Mouse (Mus musculus) hindbrain, postnatal 0 days (tissue): Measurements from ENCODE around the gene Smad5. TPM values are rescaled to one million over a fixed set of nuclear protein-coding genes. Genes with fewer than 3 reads are reported as not detected.

Experiments
- ATAC-seq: fragments of 200-750 bp; cut with Nextera tagmentation; 2 replicates; pipeline ENCODE4 v1.8.0; 2017; ENCODE audit warnings: mild to moderate bottlenecking, moderate TSS enrichment, moderate library complexity
- DNase-seq: peaks from one replicate; pipeline ENCODE4 v3.0.0-alpha.2; 2015; ENCODE audit warnings: low spot score
- H3K27ac ChIP-seq: fragments of 300-500 bp; sonication (generic); 2 replicates; pipeline ENCODE4 v1.5.1; 2014; ENCODE audit warnings: mild to moderate bottlenecking
- H3K27me3 ChIP-seq: fragments of 300-500 bp; sonication (generic); 2 replicates; pipeline ENCODE4 v1.6.1; 2014; ENCODE audit warnings: low read length, mixed read lengths; ENCODE audit not compliant: insufficient read depth
- H3K36me3 ChIP-seq: fragments of 300-500 bp; sonication (generic); 2 replicates; pipeline ENCODE4 v1.6.1; 2014; ENCODE audit warnings: low read length, mixed read lengths; ENCODE audit not compliant: insufficient read depth
- H3K4me1 ChIP-seq: fragments of 300-500 bp; sonication (generic); 2 replicates; pipeline ENCODE4 v1.6.1; 2014; ENCODE audit warnings: antibody characterized with exemption, low read length, mixed read lengths; ENCODE audit not compliant: insufficient read depth
- H3K4me2 ChIP-seq: fragments of 300-500 bp; sonication (generic); 2 replicates; pipeline ENCODE4 v1.6.1; 2014; ENCODE audit warnings: low read depth, mild to moderate bottlenecking, low read length, moderate library complexity, mixed read lengths
- H3K4me3 ChIP-seq: fragments of 300-500 bp; sonication (generic); 2 replicates; pipeline ENCODE4 v1.5.1; 2014; ENCODE audit warnings: low read length
- H3K9ac ChIP-seq: fragments of 300-500 bp; sonication (generic); replicated peaks from 2 replicates; pipeline ENCODE4 v1.6.1; 2014; ENCODE audit warnings: mild to moderate bottlenecking, low read length, moderate library complexity, mixed read lengths
- H3K9me3 ChIP-seq: fragments of 300-500 bp; sonication (generic); 2 replicates; pipeline ENCODE4 v1.6.1; 2016; ENCODE audit warnings: low read length, mixed read lengths
- CTCF ChIP-seq: IDR thresholded peaks from 2 replicates; pipeline ENCODE4 v1.5.1; 2016; ENCODE audit warnings: antibody characterized with exemption, control low read depth, low read depth
- WGBS: fragments of 180-500 bp; shearing (Covaris S2); extraction: QIAGEN DNeasy Blood & Tissue Kit; methylation state at CpG from one replicate; pipeline ENCODE4 v1.1.7; 2014; 5-methylcytosine and 5-hydroxymethylcytosine counted together
- polyA plus RNA-seq: library from polyadenylated mRNA; unstranded; fragments of >200 nt; fragmentation: Nextera tagmentation; extraction: Ambion mirVana; gene quantifications from 2 replicates; pipeline ENCODE4 v1.2.1, GENCODE M21; 2015
- total RNA-seq: library from RNA; depleted of rRNA; stranded (reverse); fragments of >200 nt; gene quantifications from 2 replicates; pipeline ENCODE4 v1.2.3, GENCODE M21; 2014

Gene Smad5
- total and polyA plus RNA-seq, 2 experiments from 2014 or later: 17.7 to 39.5 TPM

DNA sequence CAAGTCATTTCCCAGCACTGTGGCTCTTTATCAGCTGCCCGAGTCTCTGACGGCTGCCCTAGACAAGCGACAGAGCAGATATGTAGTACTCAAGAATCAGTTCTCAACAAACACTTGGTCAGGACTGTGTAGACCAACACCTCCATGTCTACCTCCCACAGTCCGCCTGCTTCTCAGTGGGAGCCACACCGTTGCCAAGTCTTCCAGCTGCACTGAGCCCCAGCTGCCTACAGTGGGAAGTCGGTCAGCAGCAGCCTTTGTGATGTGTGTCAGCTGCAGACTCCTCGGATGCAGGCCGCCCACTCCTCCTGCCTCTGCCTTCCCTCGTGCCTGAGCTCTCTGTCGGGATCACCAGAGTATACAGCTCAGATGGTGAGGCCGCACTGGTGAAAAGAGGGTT, 31.6 kb upstream of the Smad5 start:
- no peak overlapping the region for H3K4me2 ChIP-seq
- no peak for ATAC-seq
- no peak overlapping the region for H3K9ac ChIP-seq
- no peaks in the 10 kb centered on the region for H3K4me1 ChIP-seq
- no peak overlapping the region for H3K27ac ChIP-seq
- H3K4me3 ChIP-seq: no peak overlapping the region
- 50% methylated on average over 11 of the region's 11 CpGs for WGBS
- no peak for TF ChIP-seq CTCF
- H3K36me3 ChIP-seq: no peaks in the 10 kb centered on the region
- no peak for DNase-seq
- no peaks in the 10 kb centered on the region; the same call in 1 of the 2 replicates for H3K27me3 ChIP-seq
- no peaks in the 10 kb centered on the region for H3K9me3 ChIP-seq

- no peaks in the 10 kb centered on the region for H3K9me3 ChIP-seq
- H3K27ac ChIP-seq: peak overlapping the region; percentile 32; the same call in 1 of the 2 replicates
- DNase-seq: no peak
- no peak overlapping the region for H3K4me2 ChIP-seq
- 45% methylated on average over 4 of the region's 4 CpGs for WGBS
- no peak for TF ChIP-seq CTCF
- no peak overlapping the region for H3K4me3 ChIP-seq
- no peak for ATAC-seq
- H3K27me3 ChIP-seq: no peaks in the 10 kb centered on the region; the same call in 1 of the 2 replicates
- H3K9ac ChIP-seq: no peak overlapping the region
- H3K36me3 ChIP-seq: no peaks in the 10 kb centered on the region
- peaks cover 18% of the 10 kb centered on the region for H3K4me1 ChIP-seq
These were observed 25.1 kb upstream of the Smad5 start for GRCm38 (mm10) chr13:56677731-56678130.

- Histone ChIP-seq H3K9me3 (no peaks in the 10 kb centered on the region), H3K27ac (peak overlapping the region; percentile 32; the same call in 1 of the 2 replicates), H3K9ac (no peak overlapping the region), H3K4me2 (no peak overlapping the region), H3K4me1 (peaks cover 18% of the 10 kb centered on the region), H3K36me3 (no peaks in the 10 kb centered on the region), H3K4me3 (no peak overlapping the region), H3K27me3 (no peaks in the 10 kb centered on the region; the same call in 1 of the 2 replicates)
- DNase-seq: peak; percentile 63
- no peak for TF ChIP-seq CTCF
- peak; percentile 83 for ATAC-seq
- WGBS: 13% methylated on average over 10 of the region's 10 CpGs
These were observed 24.5 kb upstream of the Smad5 start for GRCm38 (mm10) chr13:56678188-56678787.

- TF ChIP-seq CTCF: no peak
- Histone ChIP-seq H3K27ac (peak overlapping the region; percentile 32; the same call in 1 of the 2 replicates), H3K9ac (no peak overlapping the region), H3K27me3 (no peaks in the 10 kb centered on the region; the same call in 1 of the 2 replicates), H3K4me3 (no peak overlapping the region), H3K9me3 (no peaks in the 10 kb centered on the region), H3K36me3 (no peaks in the 10 kb centered on the region), H3K4me1 (peaks cover 18% of the 10 kb centered on the region), H3K4me2 (no peak overlapping the region)
- 57% methylated on average over 10 of the region's 10 CpGs for WGBS
- DNase-seq (no peak), ATAC-seq (0 out of 2 replicates have a peak, but pooled peaks have one; percentile 4)
These were observed 23.8 kb upstream of the Smad5 start for GRCm38 (mm10) chr13:56678826-56679504.

DNA sequence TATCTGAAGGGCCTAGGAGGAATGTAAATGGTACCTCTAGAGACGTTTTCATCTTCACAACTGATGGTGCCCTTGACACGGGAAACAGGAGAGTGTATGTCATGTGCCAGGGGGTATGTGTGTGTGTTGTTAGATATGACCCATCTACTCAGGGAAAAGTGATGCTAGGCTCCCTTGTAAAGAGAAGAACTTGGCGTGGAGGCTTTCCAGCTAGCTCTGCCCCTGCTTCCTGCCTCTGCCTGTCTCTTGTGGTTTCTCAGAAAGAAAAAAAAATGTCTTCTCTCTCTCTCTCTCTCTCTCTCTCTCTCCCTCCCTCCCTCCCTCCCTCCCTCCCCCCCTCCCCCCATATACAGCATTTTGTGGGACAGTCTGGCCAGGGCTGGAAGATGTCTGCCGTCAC, 20.9 kb upstream of the Smad5 start:
- Histone ChIP-seq H3K4me2 (peak overlapping the region; percentile 8; the same call in 1 of the 2 replicates), H3K36me3 (no peaks in the 10 kb centered on the region), H3K4me1 (peaks cover 18% of the 10 kb centered on the region), H3K9ac (no peak overlapping the region), H3K27me3 (no peaks in the 10 kb centered on the region), H3K9me3 (no peaks in the 10 kb centered on the region), H3K27ac (no peak overlapping the region), H3K4me3 (no peak overlapping the region)
- ATAC-seq (no peak), DNase-seq (no peak)
- WGBS: 72% methylated on average over 4 of the region's 4 CpGs
- no peak for TF ChIP-seq CTCF

- DNase-seq (peak; percentile 41), ATAC-seq (no peak)
- Histone ChIP-seq H3K4me2 (peak overlapping the region; percentile 8; the same call in 1 of the 2 replicates), H3K27me3 (no peaks in the 10 kb centered on the region), H3K36me3 (no peaks in the 10 kb centered on the region), H3K4me3 (no peak overlapping the region), H3K9me3 (no peaks in the 10 kb centered on the region), H3K27ac (no peak overlapping the region), H3K9ac (no peak overlapping the region), H3K4me1 (peaks cover 18% of the 10 kb centered on the region)
- 69% methylated on average over 17 of the region's 17 CpGs for WGBS
- no peak for TF ChIP-seq CTCF
These were observed 20.5 kb upstream of the Smad5 start for GRCm38 (mm10) chr13:56682326-56682725.
